Mouse (Mus musculus) ZHBTc4 (cell line): ENCODE data around the gene Nrxn3.

Experiments used
- DNase-seq: peaks from one replicate; pipeline ENCODE4 v3.0.0-alpha.2; 2011; ENCODE audit warnings: low read depth, low spot score

The Nrxn3 gene

DNA sequence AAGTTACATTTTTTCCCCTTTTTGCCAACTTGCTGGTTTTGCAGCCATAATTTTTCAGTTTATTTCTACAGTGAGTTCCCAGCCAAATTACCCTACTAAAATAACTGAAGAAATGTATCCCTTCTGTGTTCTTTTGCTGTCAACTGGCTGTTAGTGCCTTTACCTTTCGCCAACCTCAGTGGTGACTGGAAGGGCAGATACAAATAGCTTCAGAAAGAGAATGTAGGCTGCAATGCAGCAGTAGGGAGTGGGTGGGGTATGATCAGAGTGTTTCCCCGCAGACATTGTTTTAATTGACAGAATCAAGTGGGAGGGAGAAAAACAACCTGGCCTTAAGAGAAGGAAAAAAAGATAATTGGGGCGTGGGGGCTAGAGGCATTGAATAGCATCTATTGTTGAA lies 1337.1 kb downstream of the Nrxn3 start:
- no peak for DNase-seq

DNA sequence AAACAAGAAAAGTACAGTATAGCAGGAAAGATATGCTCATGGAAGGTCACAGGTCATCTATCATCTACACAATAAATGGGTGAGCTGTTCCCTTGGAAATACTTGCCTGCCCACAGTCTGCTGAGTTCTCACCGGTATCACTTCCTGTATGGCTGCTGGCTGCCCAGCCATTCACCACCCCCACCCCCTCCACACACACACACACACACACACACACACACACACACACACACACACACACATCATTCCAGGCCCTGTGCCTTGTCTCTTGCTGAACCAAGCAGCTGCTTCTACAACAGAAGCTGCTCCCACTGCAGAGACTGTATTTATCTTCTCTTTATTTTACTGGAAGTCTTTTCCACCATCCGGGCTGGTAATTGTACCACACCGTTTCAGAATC lies 1338.6 kb downstream of the Nrxn3 start:
- no peak for DNase-seq

DNA sequence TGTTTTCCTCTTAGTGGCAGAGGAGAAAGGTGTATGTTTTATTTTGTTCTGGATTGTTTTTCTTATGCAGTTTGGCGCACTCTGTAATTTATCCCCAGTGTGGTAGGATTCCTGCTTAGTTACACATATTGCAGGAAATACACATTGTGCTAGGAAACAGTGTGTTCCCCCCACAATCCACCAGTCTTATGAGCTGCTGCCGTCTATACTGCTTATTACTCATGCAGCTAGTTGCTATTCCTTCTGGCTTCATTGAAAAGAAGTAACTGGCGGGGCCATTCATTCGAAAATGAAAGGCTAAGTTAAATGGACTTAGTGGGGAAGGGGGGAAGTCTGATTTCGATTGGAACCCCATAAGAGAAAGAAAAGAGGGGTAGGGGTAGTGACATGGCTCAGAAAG lies 1339.5 kb downstream of the Nrxn3 start:
- no peak for DNase-seq

DNA sequence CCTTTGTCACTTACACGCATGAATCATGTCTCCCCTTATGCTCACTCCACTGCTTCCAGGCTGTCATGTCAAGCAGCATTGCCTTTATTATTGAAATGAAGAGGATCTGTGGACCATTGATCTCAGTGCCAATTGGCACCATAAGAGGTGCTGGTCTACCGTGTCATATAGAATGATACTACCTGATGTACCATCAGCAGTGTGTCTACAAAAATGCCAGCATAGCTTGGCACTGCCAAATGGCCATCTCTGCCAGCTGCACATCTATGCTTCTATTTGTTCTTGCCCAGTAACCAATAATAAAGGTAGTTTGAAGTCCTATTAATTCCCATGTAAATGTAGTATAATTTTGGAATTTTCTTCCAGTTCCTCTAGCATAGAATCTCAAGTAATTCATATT lies 1340.8 kb downstream of the Nrxn3 start:
- DNase-seq = no peak

DNA sequence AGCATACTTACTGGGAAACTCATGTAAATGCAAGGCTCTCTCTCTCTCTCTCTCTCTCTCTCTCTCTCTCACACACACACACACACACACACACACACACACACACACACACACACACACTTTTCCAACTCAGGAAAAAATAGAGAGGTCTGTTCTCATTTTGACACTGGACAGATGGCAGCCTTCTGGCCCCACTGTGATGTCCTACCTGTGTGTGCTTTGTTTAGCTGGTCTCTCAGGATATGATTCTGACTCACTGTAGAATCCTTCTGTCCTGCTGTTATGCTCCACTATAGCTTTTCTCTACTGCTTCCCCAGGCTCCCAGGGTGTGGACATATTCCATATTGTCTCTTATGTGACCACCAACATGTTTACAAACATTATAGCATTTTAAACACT lies 1363.2 kb downstream of the Nrxn3 start:
- no peak for DNase-seq

DNA sequence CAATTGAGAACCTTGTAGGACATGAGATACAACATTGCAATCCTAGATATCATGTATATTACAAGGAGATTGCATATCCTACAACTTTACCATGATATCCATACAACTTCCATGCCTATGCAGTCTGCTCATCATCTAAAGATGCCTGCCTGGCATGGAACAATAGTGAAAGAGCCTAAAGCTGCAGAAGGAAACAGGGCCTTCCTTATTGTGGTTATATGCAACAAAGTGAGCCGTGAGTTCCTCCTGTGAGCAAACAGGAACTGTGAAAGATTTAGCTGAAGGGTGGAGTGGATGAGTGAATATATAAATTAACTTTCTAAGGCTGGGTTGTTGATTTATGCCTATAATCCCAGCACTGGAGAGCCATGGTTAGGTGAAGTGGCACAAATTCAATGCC lies 1373.1 kb downstream of the Nrxn3 start:
- no peak for DNase-seq

DNA sequence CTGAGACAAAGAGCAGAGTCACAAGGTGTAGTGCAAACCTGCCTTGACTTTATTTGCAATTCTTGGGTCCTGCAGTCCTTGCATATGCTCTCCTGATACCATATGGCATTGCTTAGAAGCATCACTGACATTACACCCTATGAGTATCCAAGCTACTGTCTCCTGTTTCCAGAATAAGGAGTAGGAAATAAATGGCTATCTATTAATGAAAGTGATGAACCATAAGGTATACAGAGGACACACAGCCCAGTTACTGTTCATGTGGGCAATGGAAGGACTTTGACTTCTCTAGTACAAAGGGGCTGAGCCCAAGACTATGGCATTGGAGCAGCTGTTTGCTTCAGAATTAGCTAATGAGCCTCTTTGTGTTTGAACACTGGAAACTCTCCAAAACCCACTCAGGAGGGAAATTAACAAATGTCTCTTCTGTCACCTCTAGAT lies 1390.7 kb downstream of the Nrxn3 start:
- no peak for DNase-seq

DNA sequence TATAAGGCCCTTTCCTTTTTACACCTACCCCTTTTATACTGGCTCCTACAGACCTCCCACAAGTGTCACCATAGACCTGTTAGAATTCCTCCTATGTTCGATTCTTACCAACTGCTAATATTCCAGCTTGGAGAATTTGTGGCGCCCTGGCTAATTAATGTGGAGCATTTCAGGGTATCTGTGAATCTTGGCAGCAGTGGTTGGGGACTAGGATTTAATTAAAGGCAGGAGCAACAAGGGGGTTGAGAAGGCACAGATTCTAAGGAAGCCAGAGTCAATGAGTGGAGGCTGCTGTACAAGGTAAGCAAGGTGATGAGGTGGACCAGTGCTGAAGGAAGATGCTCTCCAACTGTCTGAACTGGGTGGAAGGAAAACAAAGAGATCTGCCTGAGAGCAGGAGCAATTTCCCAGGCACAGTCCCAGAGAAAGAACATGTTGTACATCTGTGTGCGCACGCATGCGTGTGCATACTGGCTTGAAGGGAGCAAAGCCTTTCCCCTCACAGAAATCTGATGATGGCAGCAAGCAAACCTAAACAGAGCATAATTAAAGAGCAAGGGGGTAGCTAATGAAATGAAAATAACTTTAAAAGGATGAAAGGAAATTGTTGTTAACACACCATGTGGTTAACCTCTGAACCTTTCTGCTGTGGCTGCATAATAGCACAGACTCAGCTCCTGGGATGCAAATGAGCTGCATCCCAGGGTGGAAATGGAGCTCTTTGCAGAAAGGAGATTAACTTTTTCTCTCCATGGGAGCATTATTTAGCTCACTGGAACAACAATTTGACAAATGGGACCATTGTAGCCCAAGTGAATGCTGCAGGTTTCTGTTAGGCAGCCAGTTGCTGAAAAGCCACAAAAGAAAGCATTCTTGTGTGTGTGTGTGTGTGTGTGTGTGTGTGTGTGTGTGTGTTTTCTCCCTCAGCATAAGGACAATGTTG lies 1409.5 kb downstream of the Nrxn3 start:
- DNase-seq = no peak

DNA sequence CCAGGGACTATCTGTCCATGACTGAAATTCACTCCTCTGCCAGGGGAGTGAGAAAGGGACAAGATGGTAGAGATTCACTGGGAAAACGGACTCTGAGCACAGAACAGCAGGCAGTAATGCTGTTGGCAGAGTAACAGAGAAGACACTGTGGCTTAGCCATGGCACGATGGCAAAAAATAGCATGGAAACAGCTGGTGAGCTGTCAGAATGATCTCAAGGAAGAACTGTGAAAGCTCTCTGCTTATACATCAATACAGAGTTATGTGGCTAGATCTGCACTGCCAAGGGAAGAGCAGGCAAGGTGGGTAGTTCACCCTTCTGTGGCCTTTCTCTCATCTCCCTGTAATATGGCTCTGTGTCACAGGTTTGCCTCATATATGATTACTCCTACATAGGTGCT lies 1419.3 kb downstream of the Nrxn3 start:
- no peak for DNase-seq

DNA sequence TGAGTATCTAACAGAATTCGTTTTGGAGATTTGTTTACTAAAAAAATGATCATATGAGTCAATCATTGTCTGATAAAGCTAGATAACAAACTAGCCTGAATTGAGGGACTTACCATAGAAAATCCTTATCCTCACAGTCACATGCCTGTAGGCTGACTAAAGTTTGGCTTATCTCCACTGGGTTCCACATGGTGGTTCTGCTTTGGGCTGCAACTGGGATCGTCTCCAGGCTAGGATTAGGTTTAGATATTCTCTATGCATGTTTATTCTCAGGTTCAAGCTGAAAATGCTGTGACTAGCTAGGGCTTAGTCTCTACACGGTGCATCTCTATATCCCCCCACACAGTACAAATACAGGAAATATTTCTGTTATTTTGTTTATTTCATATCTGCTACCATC lies 1421.6 kb downstream of the Nrxn3 start:
- no peak for DNase-seq

DNA sequence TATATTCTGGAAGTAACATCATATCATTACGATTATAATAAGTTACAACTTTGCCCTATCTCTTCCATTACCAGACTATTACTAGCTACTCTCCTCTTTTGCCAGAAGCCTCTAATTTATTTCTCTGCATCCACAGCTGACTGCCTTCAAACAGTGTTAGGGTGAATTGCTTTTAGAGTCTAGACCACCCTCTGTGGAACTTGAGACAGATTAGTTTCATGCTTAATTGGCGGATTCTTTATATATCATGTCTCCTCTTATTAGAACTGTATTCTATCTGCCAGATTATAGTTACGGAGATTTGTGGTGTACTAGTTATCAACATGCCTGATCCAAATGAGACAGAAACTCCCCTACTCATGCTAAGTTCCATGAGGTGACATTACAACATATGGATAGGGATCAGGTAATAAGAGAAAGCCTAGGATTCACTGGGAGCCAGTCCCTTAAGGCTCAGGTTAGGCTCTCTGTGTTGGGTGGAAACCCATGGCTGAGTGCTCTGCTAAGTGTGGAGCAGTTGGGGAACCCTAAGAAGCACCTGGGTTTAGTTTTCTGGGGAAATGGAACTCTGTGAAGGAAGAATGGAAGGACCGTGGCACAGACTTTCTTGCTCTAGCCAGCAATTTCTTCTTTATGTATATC lies 1435.6 kb downstream of the Nrxn3 start:
- no peak for DNase-seq

DNA sequence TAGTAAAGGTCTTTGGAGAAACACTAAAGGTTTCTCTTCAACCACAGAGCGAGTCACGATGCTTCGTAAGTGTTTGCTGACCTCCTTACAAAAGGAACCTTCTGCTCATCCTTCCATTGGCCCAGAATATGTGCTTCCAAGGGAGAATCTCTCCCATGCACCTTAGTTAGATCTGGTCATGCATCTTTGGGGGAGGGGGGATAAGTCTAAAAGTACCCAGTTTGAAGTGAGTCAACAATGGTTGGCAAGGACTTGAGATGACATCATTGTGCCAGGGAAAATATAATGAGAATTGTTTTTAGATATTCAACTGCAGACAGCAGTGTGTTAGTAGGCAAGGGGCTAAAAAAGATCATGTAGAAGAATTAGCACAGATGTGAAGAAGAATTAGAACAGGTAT lies 1437.2 kb downstream of the Nrxn3 start:
- DNase-seq = no peak

DNA sequence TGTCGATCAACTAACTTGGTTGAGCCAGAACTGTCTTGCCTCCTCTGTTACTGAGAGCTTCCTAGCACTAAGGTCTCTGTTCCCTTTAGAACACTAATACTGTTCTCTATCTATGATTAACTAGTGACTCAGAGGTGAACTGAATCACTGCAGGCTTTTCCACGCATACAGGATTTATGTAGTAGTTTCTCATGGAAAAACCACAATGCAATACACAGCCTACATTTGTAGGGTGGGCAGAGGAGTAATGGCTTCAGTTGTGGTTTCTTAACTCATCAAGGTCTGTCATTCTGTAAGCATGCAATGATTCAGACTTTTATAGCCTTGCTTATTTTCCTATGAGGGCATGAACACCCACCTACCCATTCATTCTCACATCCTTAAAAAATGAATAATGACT lies 1443.4 kb downstream of the Nrxn3 start:
- no peak for DNase-seq

DNA sequence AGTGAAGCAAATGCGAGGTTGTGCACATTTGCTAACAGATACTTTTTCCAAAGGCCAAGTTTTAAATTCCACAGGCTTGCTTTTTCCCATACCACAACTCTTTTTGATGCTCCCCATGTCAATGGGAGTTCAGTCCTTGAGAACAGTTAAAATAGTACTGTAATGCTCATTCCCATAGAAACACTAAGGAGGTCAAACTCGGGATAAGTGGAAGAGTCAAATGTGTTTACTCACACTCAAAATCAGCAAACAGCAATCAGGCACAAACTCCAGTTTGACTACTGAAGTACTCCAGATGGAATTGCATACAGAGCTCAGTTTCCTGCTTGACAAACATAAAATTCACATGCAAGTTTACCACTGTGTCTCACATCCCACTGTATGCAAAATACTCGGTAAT lies 1458.9 kb downstream of the Nrxn3 start:
- no peak for DNase-seq

DNA sequence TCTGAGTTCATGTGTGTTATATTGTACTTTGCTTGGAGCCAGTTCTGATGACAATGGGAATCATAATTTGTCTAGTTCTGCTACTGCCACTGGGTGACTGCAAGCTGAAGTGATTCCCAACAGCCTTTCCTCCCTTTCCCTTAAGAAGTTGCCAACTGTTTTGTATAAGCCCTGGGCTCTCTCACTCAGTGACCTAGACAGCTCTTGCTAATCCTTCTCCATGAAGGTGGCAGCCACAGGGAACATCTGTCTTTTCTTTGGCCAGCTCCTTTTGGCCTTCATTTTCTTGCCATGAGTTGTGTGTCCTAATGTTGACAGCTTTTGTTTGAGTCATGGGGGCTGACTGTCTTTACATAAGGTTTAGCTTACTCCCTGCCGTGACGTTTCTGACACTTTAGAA lies 1460.3 kb downstream of the Nrxn3 start:
- no peak for DNase-seq

DNA sequence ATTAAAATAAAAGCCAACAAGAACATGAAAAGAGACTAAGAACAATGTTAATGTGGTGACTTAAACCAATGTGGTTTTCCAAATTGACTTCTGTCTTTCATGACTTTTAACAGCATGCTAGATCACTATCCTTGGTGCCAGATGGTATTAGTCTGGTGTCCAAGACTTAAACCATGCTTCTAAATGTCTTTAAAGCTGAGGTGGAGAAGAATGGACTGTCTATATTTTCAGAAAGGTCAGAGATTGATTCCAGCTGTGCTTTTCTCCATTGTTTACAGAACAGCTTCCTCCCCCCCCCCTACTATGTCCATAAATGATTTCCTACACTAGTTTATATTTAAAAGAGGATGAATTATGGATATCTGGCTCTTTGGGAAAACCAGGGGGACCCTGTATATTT lies 1473.5 kb downstream of the Nrxn3 start:
- DNase-seq = no peak

DNA sequence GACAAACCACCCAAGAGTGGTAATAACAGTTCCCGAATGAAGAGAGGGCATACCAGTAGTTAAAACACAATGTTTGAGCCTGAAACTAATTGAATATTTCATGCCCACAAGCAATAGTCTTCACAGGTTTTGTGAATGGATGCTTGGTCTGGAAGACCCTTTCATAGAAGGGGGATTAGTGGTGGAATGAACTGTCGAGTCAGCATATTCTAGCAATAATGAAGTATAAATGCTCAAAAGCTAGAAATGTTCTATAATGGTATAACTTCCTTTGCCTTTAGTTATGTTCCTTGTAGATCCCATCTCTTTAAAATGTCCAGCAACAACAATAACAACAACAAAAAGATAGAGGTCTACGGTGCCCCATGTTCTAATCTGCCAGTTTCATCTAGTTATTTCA lies 1475.3 kb downstream of the Nrxn3 start:
- DNase-seq = no peak

DNA sequence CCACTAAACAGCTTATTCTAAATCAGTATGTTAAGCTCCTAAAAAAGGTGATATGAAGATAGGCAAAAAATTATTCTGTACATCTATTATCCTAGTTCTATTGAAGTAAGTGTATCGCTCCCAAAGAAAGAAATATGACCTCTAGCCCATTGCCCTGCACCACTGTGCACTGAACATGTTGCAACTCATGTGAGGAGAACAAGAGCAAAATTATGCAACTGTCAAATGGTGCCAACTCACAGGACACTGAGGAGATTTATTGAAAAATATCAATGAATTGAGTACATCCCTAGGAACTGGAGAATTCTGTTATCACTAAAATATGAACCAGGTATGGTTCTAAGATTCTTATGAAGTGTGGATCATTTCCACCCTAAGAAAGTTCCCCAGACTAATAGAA lies 1479.8 kb downstream of the Nrxn3 start:
- DNase-seq = no peak

DNA sequence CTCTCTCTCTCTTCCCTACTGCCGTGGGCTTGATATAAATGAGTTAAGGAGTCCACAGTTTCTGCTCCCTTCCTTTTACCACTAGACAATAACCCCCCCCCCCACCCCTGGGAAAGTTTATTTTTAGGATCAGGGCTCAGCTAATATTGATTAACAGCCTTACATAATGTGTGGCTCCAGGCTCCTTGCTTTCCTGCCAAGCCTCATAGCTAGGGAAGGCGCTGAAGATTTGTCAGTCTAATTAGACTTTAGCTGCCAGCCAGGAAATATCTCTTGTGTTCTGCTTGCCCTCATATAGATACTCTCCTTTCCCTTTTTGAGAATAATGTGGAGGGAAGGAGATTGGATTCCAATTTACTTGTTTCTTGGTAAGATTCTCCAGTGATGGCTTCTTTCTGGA lies 1488.7 kb downstream of the Nrxn3 start:
- DNase-seq = no peak

DNA sequence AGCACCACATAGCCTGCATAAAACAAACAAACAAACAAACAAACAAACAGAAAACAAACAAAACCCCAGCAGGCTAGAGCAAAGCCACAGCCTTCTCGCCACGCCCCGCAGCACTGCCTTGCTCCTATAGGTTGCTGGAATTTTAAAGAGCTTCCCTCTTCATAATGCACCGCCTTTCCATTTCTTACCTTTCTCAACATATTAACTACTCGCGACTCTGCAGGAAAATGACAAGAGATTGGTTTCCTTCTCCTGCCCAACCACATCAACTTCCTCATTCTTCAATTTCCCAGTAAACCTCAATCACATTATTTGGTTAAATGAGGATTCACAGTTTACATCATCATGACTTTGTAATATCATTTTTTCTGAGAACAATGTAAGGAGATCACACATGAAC lies 1494.4 kb downstream of the Nrxn3 start:
- no peak for DNase-seq

DNA sequence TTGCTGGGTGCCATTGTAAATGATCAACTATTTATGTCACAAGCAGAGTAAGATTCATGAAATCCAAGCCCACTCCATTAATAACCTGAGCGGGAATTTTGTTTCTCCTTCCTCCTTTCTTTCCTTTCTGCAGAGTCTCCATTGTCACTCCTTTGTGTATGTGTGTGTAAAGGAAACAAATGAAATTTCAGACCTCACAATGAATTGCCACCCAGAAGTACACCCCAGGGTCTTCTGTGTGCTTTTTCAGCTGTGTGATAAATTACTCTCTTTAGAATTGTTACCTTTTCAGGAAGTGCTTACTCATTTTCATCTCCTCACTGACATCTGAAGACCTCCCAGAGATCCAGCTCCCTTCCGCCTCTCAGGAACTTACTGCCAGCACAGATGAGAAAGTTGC lies 1506.4 kb downstream of the Nrxn3 start:
- no peak for DNase-seq

DNA sequence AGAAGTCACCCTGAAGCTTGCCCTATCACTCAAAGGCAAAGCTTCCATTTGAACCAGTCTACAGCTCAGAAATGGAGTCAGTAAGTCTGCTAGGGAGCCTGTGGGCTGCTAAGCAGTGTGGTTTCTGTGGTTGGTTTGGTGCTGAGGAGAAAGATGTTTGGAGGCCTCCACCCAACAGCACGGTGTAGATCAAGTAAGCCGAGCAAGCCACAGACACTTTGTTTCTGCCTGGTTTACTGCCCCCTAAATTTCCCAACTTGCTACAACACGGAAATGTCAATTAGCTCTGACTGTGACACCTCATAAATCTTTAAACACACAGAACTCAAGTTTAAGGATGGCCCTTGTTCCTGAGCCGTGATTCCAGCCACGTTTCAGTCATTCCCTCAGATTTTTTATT lies 1513.4 kb downstream of the Nrxn3 start:
- DNase-seq = no peak

DNA sequence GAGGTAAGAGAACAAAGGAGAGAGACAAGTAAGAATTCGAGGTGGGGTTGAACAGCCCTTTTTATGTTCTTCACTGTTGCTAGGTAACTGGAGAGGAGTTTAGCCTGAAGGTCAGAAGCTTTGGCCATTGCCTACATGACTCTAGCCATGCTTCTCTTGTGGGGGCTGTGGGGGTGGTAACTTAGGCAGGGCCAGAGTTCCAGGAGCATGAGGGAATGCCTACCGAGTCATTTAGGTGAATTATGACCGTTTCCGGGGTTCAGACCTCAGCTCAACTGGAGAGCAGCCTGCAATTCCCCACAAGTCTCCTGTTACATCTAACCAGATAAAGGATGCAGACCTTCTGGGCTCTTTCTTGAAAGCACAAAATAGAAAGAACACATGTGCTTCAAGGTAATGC lies 1537.6 kb downstream of the Nrxn3 start:
- DNase-seq = no peak
